Mouse (Mus musculus): ENCODE data around the gene Igfbp3.

The Igfbp3 gene

GRCm38 (mm10) chr11:7212126-7212798 lies 1.5 kb downstream of the Igfbp3 start:
- peak; percentile 53 for DNase-seq (ENCODE audit: low read depth, low spot score)

- DNase-seq (ENCODE audit: low read depth, low spot score): peak; percentile 49
These were observed 2.5 kb downstream of the Igfbp3 start for GRCm38 (mm10) chr11:7211211-7211610.

DNA sequence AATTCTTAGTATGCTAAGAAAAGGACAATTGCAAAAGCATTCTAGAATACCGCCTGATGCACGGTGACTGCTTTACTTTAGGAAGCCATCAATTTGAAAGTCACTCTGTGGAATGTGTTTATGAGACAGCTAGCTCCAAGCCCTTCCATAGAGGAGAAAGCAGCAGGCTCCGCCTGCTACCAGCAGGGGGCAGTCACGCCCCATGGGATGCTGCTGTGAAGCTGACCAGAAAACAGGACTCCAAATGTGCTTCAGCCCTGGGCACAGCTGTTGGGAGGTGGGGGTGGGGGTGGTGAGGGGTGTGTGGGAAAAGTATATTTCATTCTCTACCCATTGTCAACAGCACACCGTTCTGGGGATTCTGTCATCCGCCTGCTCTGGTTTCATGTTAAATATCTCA lies 3.4 kb downstream of the Igfbp3 start:
- peak; percentile 93 for DNase-seq (ENCODE audit: low read depth, low spot score)

GRCm38 (mm10) chr11:7203846-7204245 lies 9.9 kb downstream of the Igfbp3 start:
- no peak for DNase-seq (ENCODE audit: low read depth, low spot score)

- DNase-seq (ENCODE audit: low read depth, low spot score): no peak
These were observed 11.5 kb downstream of the Igfbp3 start for GRCm38 (mm10) chr11:7202206-7202605.

- no peak for DNase-seq (ENCODE audit: low read depth, low spot score)
These were observed 13.3 kb downstream of the Igfbp3 start for GRCm38 (mm10) chr11:7200393-7200783.

DNA sequence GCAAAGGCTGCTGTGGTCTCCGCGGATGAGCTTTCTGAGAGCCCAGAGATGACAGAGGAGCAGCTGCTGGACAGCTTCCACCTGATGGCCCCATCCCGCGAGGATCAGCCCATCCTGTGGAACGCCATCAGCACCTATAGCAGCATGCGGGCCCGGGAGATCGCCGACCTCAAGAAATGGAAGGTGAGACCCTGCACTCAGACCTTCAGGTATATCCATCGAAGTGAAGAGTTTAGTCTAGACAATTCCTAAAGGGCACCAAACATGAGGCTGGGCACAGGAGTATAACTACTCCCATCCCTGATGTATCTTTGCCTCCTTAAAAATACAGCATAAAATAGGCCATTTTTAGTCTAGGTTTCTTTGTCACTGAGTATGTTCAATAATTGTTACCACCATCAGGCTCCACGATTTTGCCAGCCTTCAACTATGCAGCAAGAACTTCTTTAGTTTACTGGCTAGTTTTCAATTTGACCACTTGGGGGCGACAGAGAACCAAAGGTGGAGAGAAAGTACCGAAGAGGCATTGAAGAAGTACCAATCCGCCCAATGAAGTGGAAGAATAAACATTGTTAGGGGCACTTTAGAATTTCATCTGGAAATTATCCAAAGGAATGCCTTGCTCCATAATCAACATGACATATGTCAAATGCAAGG lies 13.9 kb downstream of the Igfbp3 start:
- peak; percentile 69 for DNase-seq (ENCODE audit: low read depth, low spot score)

GRCm38 (mm10) chr11:7198481-7199256 lies 15.1 kb downstream of the Igfbp3 start:
- DNase-seq (ENCODE audit: low read depth, low spot score): no peak

- DNase-seq (ENCODE audit: low read depth, low spot score): no peak
These were observed 15.7 kb downstream of the Igfbp3 start for GRCm38 (mm10) chr11:7198006-7198405.

DNA sequence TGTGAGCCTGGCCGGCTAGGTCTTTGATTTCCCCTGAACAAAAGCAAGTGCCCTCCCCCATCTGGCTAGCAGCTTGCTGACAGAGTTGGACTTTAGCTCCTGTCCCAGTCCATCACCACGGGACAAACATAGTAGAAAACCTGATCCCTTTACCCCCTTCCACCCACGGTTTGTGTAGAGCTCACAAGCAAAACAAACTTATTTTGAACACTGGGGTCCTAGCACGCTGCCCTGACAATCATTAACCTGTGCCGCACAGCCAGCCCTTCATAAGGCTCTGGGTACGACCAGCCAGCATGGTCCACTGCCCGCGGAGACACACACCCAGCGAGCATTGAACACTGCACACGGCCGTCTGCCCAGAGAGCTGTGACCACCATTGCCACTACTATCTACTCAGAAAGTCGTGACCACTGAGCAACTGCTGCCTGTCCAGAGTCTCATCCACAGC lies 16.2 kb downstream of the Igfbp3 start, which contains the start of gene Igfbp1:
TSS of gene Igfbp1 (plus strand) at position 292 of the 451 bp plus-strand sequence.
- no peak for DNase-seq (ENCODE audit: low read depth, low spot score)

GRCm38 (mm10) chr11:7195312-7195685 lies 18.4 kb downstream of the Igfbp3 start:
- no peak for DNase-seq (ENCODE audit: low read depth, low spot score)

DNA sequence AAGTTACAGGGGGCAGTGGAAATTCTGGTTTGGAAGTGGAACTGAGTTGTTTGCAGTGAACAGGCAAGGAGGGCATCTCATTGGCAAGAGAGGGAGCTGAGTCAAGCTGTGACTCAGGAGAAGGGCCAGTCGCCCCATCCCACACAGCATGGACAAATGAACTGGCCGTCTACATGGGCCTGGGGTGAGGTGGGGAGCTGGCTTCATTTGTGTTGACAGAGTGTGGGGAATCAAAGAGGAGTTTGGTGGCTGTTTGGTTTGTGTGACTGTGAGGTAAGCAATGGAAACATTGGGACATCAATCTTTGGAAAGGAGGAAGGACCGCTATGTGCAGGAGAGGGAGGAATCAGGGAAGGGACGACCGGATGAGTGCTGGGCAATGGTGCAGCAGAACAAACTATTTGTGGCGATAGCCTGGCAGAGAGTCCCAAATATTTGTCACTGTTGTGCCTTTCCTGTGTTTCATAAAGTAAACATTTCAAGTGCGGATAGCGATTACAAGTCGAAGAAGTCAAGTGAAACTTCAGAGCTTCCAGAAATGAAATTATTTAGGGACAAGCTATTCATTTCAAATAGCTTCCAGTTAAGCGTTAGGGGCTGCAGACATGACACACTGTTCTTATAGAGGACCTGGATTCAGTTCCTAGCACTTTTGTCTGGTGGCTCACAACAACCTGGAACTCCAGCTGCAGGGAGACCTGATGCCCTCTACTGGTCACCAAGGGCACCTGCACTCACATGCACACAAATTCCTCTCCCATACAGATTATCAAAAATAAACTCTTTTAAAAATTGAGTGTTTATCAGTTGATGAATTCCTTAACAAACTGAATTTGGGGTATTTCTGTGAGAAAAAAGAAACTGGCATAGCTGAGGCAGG lies 19.1 kb downstream of the Igfbp3 start:
- DNase-seq (ENCODE audit: low read depth, low spot score): no peak

GRCm38 (mm10) chr11:7193134-7193533 lies 20.6 kb downstream of the Igfbp3 start:
- no peak for DNase-seq (ENCODE audit: low read depth, low spot score)

- DNase-seq (ENCODE audit: low read depth, low spot score): no peak
These were observed 21.0 kb downstream of the Igfbp3 start for GRCm38 (mm10) chr11:7192710-7193109.

- DNase-seq (ENCODE audit: low read depth, low spot score): no peak
These were observed 25.3 kb downstream of the Igfbp3 start, which contains the start of gene Gm11985 for GRCm38 (mm10) chr11:7188469-7188868. TSS of gene Gm11985 (minus strand) at chr11:7188569.

- no peak for DNase-seq (ENCODE audit: low read depth, low spot score)
These were observed 26.3 kb downstream of the Igfbp3 start for GRCm38 (mm10) chr11:7187472-7187871.

DNA sequence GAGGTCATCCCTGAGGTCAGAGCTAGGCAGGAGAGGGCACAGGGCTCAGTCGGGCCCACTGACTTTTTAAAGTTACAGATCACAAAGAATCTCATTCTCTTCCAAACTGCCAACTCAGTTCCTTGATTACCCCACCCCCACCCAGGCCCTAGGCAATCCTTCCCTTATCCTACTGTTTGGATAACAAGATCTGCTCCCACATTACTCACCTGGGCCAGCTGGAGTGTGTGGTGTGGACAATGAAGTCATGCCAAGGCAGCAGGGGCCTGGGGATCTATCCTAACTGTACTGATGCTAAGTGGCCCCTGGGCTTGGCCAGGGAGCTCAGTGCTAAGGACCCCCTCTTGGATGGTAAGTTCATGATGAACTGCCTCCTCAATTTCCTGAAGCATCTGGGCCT lies 29.3 kb downstream of the Igfbp3 start:
- no peak for DNase-seq (ENCODE audit: low read depth, low spot score)

- no peak for DNase-seq (ENCODE audit: low read depth, low spot score)
These were observed 31.2 kb downstream of the Igfbp3 start for GRCm38 (mm10) chr11:7182409-7183042.

- no peak for DNase-seq (ENCODE audit: low read depth, low spot score)
These were observed 34.4 kb downstream of the Igfbp3 start for GRCm38 (mm10) chr11:7179276-7179675.

DNA sequence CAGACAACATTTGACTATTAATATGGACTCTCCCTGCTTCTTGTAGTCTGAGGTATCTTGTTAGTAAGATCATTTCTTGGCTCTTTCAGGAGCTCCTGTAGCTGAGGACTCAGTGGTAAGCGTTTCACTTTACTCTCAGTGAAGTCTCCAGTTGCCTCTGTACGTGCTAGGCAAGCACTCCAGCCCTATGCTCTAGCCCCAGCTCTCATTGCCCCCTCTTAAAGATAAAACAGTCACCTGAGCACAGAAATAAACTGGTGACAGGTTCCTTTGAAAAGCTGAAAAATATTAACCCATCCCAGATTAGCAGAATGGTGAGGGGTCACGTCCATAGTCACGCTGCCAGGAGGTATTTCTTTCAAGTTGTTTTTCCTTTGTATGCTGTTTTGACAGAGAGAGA lies 35.0 kb downstream of the Igfbp3 start:
- DNase-seq (ENCODE audit: low read depth, low spot score): no peak

- DNase-seq (ENCODE audit: low read depth, low spot score): no peak
These were observed 40.1 kb downstream of the Igfbp3 start for GRCm38 (mm10) chr11:7173664-7174063.
